In the genomic region with DNA sequence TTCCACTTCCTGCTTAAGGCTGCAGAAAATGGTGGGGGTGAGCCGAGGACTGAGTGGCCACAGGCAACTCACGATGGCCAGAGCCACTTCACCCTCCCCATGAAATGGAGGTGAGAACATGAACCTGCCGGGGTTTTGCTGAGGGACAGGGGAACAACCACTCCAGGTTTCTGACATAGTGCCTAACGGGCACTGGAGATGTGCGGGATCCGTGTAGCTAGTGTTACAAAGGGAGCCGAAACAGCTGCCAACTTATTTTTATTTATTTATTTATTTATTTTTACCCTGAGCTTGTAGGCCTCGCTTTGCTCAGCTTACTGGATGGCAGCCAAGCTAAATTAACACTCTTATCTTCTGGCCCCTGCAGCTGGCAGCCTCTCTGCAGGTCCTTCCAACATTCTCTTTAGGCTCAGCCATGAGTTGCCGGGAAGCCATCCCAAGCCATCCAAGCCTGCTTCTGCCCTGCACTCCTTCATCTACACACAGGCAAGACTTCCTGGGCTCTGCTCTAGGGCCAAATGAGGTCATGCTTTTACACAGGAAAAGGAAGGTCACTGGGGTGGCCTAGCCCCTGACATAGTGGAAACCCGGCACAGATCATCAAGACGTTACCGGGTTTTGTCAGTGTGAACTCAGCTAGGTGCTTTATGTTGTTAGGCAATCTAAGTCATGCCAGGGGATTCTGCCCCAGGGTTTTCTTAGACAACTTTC, we compare ENCODE assay signal across 8 mouse cellular contexts. TPM values are rescaled to one million over a fixed set of nuclear protein-coding genes. Genes with fewer than 3 reads are reported as not detected.
DNase-seq lines count a peak whose midpoint lies in the region; ATAC-seq and TF ChIP-seq lines count a peak whose summit lies in the region.

No protein-coding gene starts in this region.

- no peak; the same call in 1 of the 2 replicates for ATAC-seq in kidney, embryonic 16.5 days (ENCODE audit: low FRiP score, low TSS enrichment)
- peak; percentile 19; the same call in 1 of the 2 replicates for ATAC-seq in embryonic facial prominence, embryonic 15.5 days (ENCODE audit: insufficient number of reproducible peaks, low FRiP score, low TSS enrichment, low read depth)
- no peak for ATAC-seq in cerebellum, adult (ENCODE audit: insufficient number of reproducible peaks, low FRiP score, low TSS enrichment)

- intact Hi-C loops in heart, postnatal 36 days (cut with DNase I): loop anchor here (2.0 kb wide), 3 partner anchors 29 to 47 kb away; no protein-coding TSS in a partner anchor

- TF ChIP-seq EP300 in MEL (IDR thresholded peaks at IDR 0.05; ENCODE audit: low read depth in 1 of 2, low read length in 2 of 2): no peak; a peak in 1 of 4 replicates

- no peak for TF ChIP-seq RAD21 in MEL (IDR thresholded peaks at IDR 0.05; ENCODE audit: low read depth, low read length)

- no peak for TF ChIP-seq CTCF in MEL (IDR thresholded peaks at IDR 0.05 in 2 of 3, conservative IDR thresholded peaks at IDR 0.05 in 1 of 3; ENCODE audit: control insufficient read depth in 1 of 3, insufficient read depth in 1 of 3, low read depth in 2 of 3, low read length in 3 of 3, poor library complexity in 1 of 3, severe bottlenecking in 1 of 3)

- no peak overlapping the region for H3K4me3 ChIP-seq in kidney, embryonic 16.5 days (ENCODE audit: low read length)
- H3K4me3 ChIP-seq in MEL (ENCODE audit: control insufficient read depth in 1 of 2, insufficient read depth in 1 of 2, low read depth in 2 of 2, low read length in 2 of 2): no peak overlapping the region; a peak in 1 of 4 replicates
- no peak overlapping the region for H3K4me3 ChIP-seq in embryonic facial prominence, embryonic 15.5 days (replicated peaks)

- H3K79me2 ChIP-seq in MEL (ENCODE audit: control insufficient read depth, insufficient read depth, low read length, poor library complexity): no peaks in the 10 kb centered on the region

- no peaks in the 10 kb centered on the region for H3K9me3 ChIP-seq in kidney, embryonic 16.5 days (ENCODE audit: low read length)
- H3K9me3 ChIP-seq in MEL (replicated peaks; ENCODE audit: insufficient read depth, low read length): no peaks in the 10 kb centered on the region
- H3K9me3 ChIP-seq in embryonic facial prominence, embryonic 15.5 days (replicated peaks): no peaks in the 10 kb centered on the region

- no peak overlapping the region for H3K9ac ChIP-seq in kidney, embryonic 16.5 days (replicated peaks; ENCODE audit: low read length)
- H3K9ac ChIP-seq in MEL (ENCODE audit: control insufficient read depth, low read depth, low read length, poor library complexity, severe bottlenecking): no peak overlapping the region
- H3K9ac ChIP-seq in embryonic facial prominence, embryonic 15.5 days: no peak overlapping the region

- WGBS in kidney, embryonic 16.5 days: 42% methylated on average over 12 of the region's 12 CpGs
- 47% methylated on average over 12 of the region's 12 CpGs for WGBS in embryonic facial prominence, embryonic 15.5 days

- no peaks in the 10 kb centered on the region for H3K36me3 ChIP-seq in kidney, embryonic 16.5 days (ENCODE audit: insufficient read depth, low read length)
- no peaks in the 10 kb centered on the region for H3K36me3 ChIP-seq in MEL (ENCODE audit: control insufficient read depth in 1 of 2, insufficient read depth in 2 of 2, low read length in 2 of 2)
- no peaks in the 10 kb centered on the region for H3K36me3 ChIP-seq in embryonic facial prominence, embryonic 15.5 days

- TF ChIP-seq POLR2A in MEL (IDR thresholded peaks at IDR 0.05; ENCODE audit: control insufficient read depth in 1 of 2, insufficient read depth in 1 of 2, low read depth in 1 of 2, low read length in 2 of 2, poor library complexity in 1 of 2): no peak

- no peak overlapping the region for H3K4me2 ChIP-seq in kidney, embryonic 16.5 days (replicated peaks; ENCODE audit: low read depth, low read length)
- H3K4me2 ChIP-seq in embryonic facial prominence, embryonic 15.5 days (replicated peaks): no peak overlapping the region

- DNase-seq in kidney, adult 11 months: peak; percentile 52
- peak; percentile 57 for DNase-seq in MEL (ENCODE audit: low read depth, low spot score)
- DNase-seq in heart, postnatal 36 days: peak; percentile 68 to 74
- DNase-seq in lung, postnatal 14 days: peak; percentile 54
- peak; percentile 44 to 72 for DNase-seq in thymus, adult 18-20 months

- H3K27ac ChIP-seq in kidney, embryonic 16.5 days (ENCODE audit: low read length): no peak overlapping the region
- H3K27ac ChIP-seq in MEL (ENCODE audit: control insufficient read depth, low read depth, low read length): no peak overlapping the region
- no peak overlapping the region for H3K27ac ChIP-seq in embryonic facial prominence, embryonic 15.5 days (replicated peaks)

- H3K27me3 ChIP-seq in kidney, embryonic 16.5 days (ENCODE audit: insufficient read depth, low read length): no peaks in the 10 kb centered on the region
- peaks cover 0 to under 1% of the 10 kb centered on the region in 2 experiments; a peak in 2 of 4 replicates for H3K27me3 ChIP-seq in MEL (ENCODE audit: control insufficient read depth in 1 of 2, insufficient read depth in 2 of 2, low read length in 2 of 2)
- H3K27me3 ChIP-seq in embryonic facial prominence, embryonic 15.5 days: no peaks in the 10 kb centered on the region

- 0 out of 2 replicates have a peak, but pooled peaks cover 5% of the 10 kb centered on the region for H3K4me1 ChIP-seq in kidney, embryonic 16.5 days (ENCODE audit: insufficient read depth, low read length)
- H3K4me1 ChIP-seq in MEL (ENCODE audit: control insufficient read depth in 1 of 2, insufficient read depth in 2 of 2, low read length in 2 of 2): 0 out of 4 replicates have a peak, but pooled peaks cover 0 to 8% of the 10 kb centered on the region in 2 experiments
- H3K4me1 ChIP-seq in embryonic facial prominence, embryonic 15.5 days: peaks cover 13% of the 10 kb centered on the region

TF ChIP-seq in MEL, 35 proteins besides CTCF, POLR2A, EP300 and RAD21:
- TF ChIP-seq ETS1 (IDR thresholded peaks at IDR 0.05; ENCODE audit: low read depth, low read length): peak; percentile 36; the same call in 1 of the 2 replicates
- TF ChIP-seq CHD2 (IDR thresholded peaks at IDR 0.05; ENCODE audit: low read length): no peak
- TF ChIP-seq MEF2A (IDR thresholded peaks at IDR 0.05; ENCODE audit: extremely low read depth, insufficient replicate concordance, low read depth, low read length, poor library complexity, severe bottlenecking): no peak
- TF ChIP-seq MAFK (IDR thresholded peaks at IDR 0.05; ENCODE audit: borderline replicate concordance, low read depth, low read length): no peak
- peak; percentile 25; the same call in 1 of the 2 replicates for TF ChIP-seq GATA1 (IDR thresholded peaks at IDR 0.05; ENCODE audit: low read depth, low read length)
- TF ChIP-seq CHD1 (IDR thresholded peaks at IDR 0.05; ENCODE audit: low read depth, low read length): no peak
- no peak for TF ChIP-seq BHLHE40 (IDR thresholded peaks at IDR 0.05; ENCODE audit: borderline replicate concordance, low read depth, low read length)
- TF ChIP-seq RCOR1 (IDR thresholded peaks at IDR 0.05; ENCODE audit: low read depth, low read length): 0 out of 2 replicates have a peak, but pooled peaks have one; percentile 22
- no peak for TF ChIP-seq MYC (IDR thresholded peaks at IDR 0.05; ENCODE audit: low read depth, low read length)
- TF ChIP-seq POLR2AphosphoS5 (IDR thresholded peaks at IDR 0.05; ENCODE audit: borderline replicate concordance, low read depth, low read length): no peak

RNA-seq across cellular contexts. Expression of a gene that starts 49.0 kb away (rescaled TPM):
- 37.6 and 39.5 TPM in 2 replicates for polyA plus RNA-seq in kidney, embryonic 16.5 days (2015; fragmentation: Nextera tagmentation; extraction: Ambion mirVana)
- total RNA-seq in MEL (2012; rRNA removed): 9.6 and 11.6 TPM in 2 replicates
- polyA plus RNA-seq in MEL (2012; ENCODE audit: insufficient read depth in 1 of 2, insufficient read length in 2 of 2, low read depth in 1 of 2, low replicate concordance in 2 of 2, missing spikeins in 1 of 2): 10 to 100 TPM in 1 of 2 experiments, not detected in 1; 13.4 TPM
- 50.3 and 56.2 TPM in 2 replicates for polyA plus RNA-seq in embryonic facial prominence, embryonic 15.5 days (2015; fragmentation: Nextera tagmentation; extraction: Ambion mirVana)
- 100 to 1,000 TPM; 126 to 142 TPM for total RNA-seq in heart, postnatal 36 days (2021)
